Mouse (Mus musculus) natural killer cell, adult 2 months (primary cell): ENCODE data around the gene Btg4.

ENCODE experiments used
- DNase-seq, 2 experiments: peaks; one replicate each; pipeline ENCODE4 v3.0.0; 2022; ENCODE audit warnings: low spot score in 2 of 2

Btg4 gene

GRCm38 (mm10) chr9:51165312-51166180 lies 104.8 kb downstream of the Btg4 start, which contains the start of gene Gm32742:
TSS of gene Gm32742 (minus strand) at chr9:51165517.
- DNase-seq = no peak

GRCm38 (mm10) chr9:51167954-51168353 lies 107.3 kb downstream of the Btg4 start:
- DNase-seq = no peak

GRCm38 (mm10) chr9:51168698-51169097 lies 108.0 kb downstream of the Btg4 start:
- DNase-seq = no peak

DNA sequence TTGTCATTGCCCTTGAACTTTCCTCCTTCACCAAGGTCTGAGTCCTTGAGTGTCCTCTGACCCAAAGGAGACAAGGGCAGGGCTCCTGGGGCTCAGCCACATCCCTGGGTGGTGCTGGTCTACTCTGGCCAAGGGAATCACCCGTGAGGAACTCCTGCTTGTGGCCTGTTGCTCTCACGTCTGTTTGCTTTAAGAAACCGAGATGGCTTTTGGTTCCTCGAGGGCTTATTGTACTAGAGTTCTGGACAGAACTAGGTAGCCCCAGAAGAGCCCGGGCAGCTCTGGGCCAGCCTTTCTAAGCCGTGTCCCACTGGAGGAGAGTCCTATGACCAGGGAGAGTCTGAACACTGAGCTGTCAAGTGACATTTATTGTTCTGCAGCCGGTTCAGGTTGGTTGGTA lies 108.4 kb downstream of the Btg4 start:
- DNase-seq = no peak
